Mouse (Mus musculus) kidney, embryonic 14.5 days (tissue): ENCODE measurements at regions not wholly inside any gene's neighbourhood (a gene's known extent, or its start where the extent isn't known, plus 50 kb on each side); places are given as distances from the start of the nearest gene placed in this dataset.
A peak's percentile ranks its signal among the peaks of the same experiment; 100 is the strongest.

Source experiments
- ATAC-seq: fragments of 200-750 bp; cut with Nextera tagmentation; 2 replicates; pipeline ENCODE4 v1.8.0; 2017; ENCODE audit warnings: moderate number of reproducible peaks, mild to moderate bottlenecking, moderate TSS enrichment, moderate library complexity; ENCODE audit not compliant: low FRiP score, low TSS enrichment
- H3K27ac ChIP-seq: fragments of 300-500 bp; sonication (generic); 2 replicates; pipeline ENCODE4 v1.5.1; 2014; ENCODE audit warnings: low read depth, mild to moderate bottlenecking, low read length, moderate library complexity, mixed read lengths
- H3K27me3 ChIP-seq: fragments of 300-500 bp; sonication (generic); 2 replicates; pipeline ENCODE4 v1.6.1; 2014; ENCODE audit warnings: mild to moderate bottlenecking, low read length; ENCODE audit not compliant: control insufficient read depth, insufficient read depth
- H3K36me3 ChIP-seq: fragments of 300-500 bp; sonication (generic); 2 replicates; pipeline ENCODE4 v1.6.1; 2014; ENCODE audit warnings: low read length, mixed read lengths; ENCODE audit not compliant: control insufficient read depth, insufficient read depth
- H3K4me1 ChIP-seq: fragments of 300-500 bp; sonication (generic); 2 replicates; pipeline ENCODE4 v1.6.1; 2014; ENCODE audit warnings: low read length, mixed read lengths; ENCODE audit not compliant: control insufficient read depth, insufficient read depth
- H3K4me2 ChIP-seq: fragments of 300-500 bp; sonication (generic); replicated peaks from 2 replicates; pipeline ENCODE4 v1.6.1; 2014; ENCODE audit warnings: low read depth, mild to moderate bottlenecking, low read length
- H3K4me3 ChIP-seq: fragments of 300-500 bp; sonication (generic); 2 replicates; pipeline ENCODE4 v1.5.1; 2014; ENCODE audit warnings: mild to moderate bottlenecking, low read length
- H3K9ac ChIP-seq: fragments of 300-500 bp; sonication (generic); 2 replicates; pipeline ENCODE4 v1.6.1; 2014; ENCODE audit warnings: low read depth, mild to moderate bottlenecking, low read length, moderate library complexity
- H3K9me3 ChIP-seq: fragments of 300-500 bp; sonication (generic); 2 replicates; pipeline ENCODE4 v1.6.1; 2016; ENCODE audit warnings: low read length; ENCODE audit not compliant: control insufficient read depth
- WGBS: fragments of 180-500 bp; shearing (Covaris S2); extraction: QIAGEN DNeasy Blood & Tissue Kit; methylation state at CpG from one replicate; pipeline ENCODE4 v1.1.7; 2014; 5-methylcytosine and 5-hydroxymethylcytosine counted together

- H3K9ac ChIP-seq: no peak overlapping the region
- ATAC-seq: peak; percentile 67
- H3K9me3 ChIP-seq: no peaks in the 10 kb centered on the region
- H3K4me3 ChIP-seq: peak overlapping the region; percentile 12
- H3K4me1 ChIP-seq: peaks cover 8% of the 10 kb centered on the region; the same call in 1 of the 2 replicates
- no peaks in the 10 kb centered on the region for H3K36me3 ChIP-seq
- WGBS: 3% methylated on average over 8 of the region's 8 CpGs
- peak overlapping the region; percentile 33 for H3K4me2 ChIP-seq
- no peak overlapping the region for H3K27ac ChIP-seq
- H3K27me3 ChIP-seq: no peaks in the 10 kb centered on the region
Measured at GRCm38 (mm10) chr12:77789427-77789826, 404.6 kb upstream of the Gm6657 start.

GRCm38 (mm10) chr12:77789871-77790270 lies 404.2 kb upstream of the Gm6657 start:
- H3K27me3 ChIP-seq: no peaks in the 10 kb centered on the region
- ATAC-seq: no peak
- peak overlapping the region; percentile 33 for H3K4me2 ChIP-seq
- no peaks in the 10 kb centered on the region for H3K9me3 ChIP-seq
- H3K4me3 ChIP-seq: peak overlapping the region; percentile 12
- H3K9ac ChIP-seq: no peak overlapping the region
- 16% methylated on average over 14 of the region's 14 CpGs for WGBS
- H3K4me1 ChIP-seq: peaks cover 8% of the 10 kb centered on the region; the same call in 1 of the 2 replicates
- no peaks in the 10 kb centered on the region for H3K36me3 ChIP-seq
- H3K27ac ChIP-seq: no peak overlapping the region

- no peak overlapping the region for H3K4me3 ChIP-seq
- 57% methylated on average over 13 of the region's 13 CpGs for WGBS
- H3K4me2 ChIP-seq: peak overlapping the region; percentile 8; the same call in 1 of the 2 replicates
- no peaks in the 10 kb centered on the region for H3K9me3 ChIP-seq
- H3K4me1 ChIP-seq: peaks cover 8% of the 10 kb centered on the region; the same call in 1 of the 2 replicates
- ATAC-seq: peak; percentile 67
- H3K27ac ChIP-seq: no peak overlapping the region
- no peaks in the 10 kb centered on the region for H3K36me3 ChIP-seq
- no peaks in the 10 kb centered on the region for H3K27me3 ChIP-seq
- no peak overlapping the region for H3K9ac ChIP-seq
Measured at GRCm38 (mm10) chr12:77790891-77791672, 403.0 kb upstream of the Gm6657 start.

- Histone ChIP-seq H3K9ac (no peak overlapping the region), H3K4me2 (no peak overlapping the region), H3K4me3 (no peak overlapping the region), H3K27me3 (no peaks in the 10 kb centered on the region), H3K4me1 (no peaks in the 10 kb centered on the region), H3K27ac (no peak overlapping the region), H3K9me3 (no peaks in the 10 kb centered on the region), H3K36me3 (no peaks in the 10 kb centered on the region)
- 88% methylated on average over 4 of the region's 4 CpGs for WGBS
- no peak for ATAC-seq
Measured at GRCm38 (mm10) chr12:77798516-77798915, 395.5 kb upstream of the Gm6657 start.

- H3K36me3 ChIP-seq: no peaks in the 10 kb centered on the region
- H3K4me2 ChIP-seq: no peak overlapping the region
- 60% methylated on average over 12 of the region's 12 CpGs for WGBS
- no peak for ATAC-seq
- no peaks in the 10 kb centered on the region for H3K27me3 ChIP-seq
- no peak overlapping the region for H3K27ac ChIP-seq
- H3K9me3 ChIP-seq: no peaks in the 10 kb centered on the region
- H3K4me3 ChIP-seq: no peak overlapping the region
- no peaks in the 10 kb centered on the region for H3K4me1 ChIP-seq
- no peak overlapping the region for H3K9ac ChIP-seq
Measured at GRCm38 (mm10) chr12:77799134-77799770, 394.8 kb upstream of the Gm6657 start.

- no peaks in the 10 kb centered on the region for H3K9me3 ChIP-seq
- ATAC-seq: no peak
- WGBS: 88% methylated on average over 7 of the region's 7 CpGs
Measured at GRCm38 (mm10) chr12:77807674-77808073, 386.4 kb upstream of the Gm6657 start.

GRCm38 (mm10) chr12:77811276-77811675 lies 382.8 kb upstream of the Gm6657 start:
- Histone ChIP-seq H3K9ac (no peak overlapping the region), H3K9me3 (no peaks in the 10 kb centered on the region), H3K4me2 (no peak overlapping the region), H3K27me3 (no peaks in the 10 kb centered on the region), H3K4me1 (no peaks in the 10 kb centered on the region), H3K27ac (no peak overlapping the region), H3K4me3 (no peak overlapping the region), H3K36me3 (no peaks in the 10 kb centered on the region)
- WGBS: 52% methylated on average over 2 of the region's 2 CpGs
- no peak for ATAC-seq

More at GRCm38 (mm10) chr12:77807674-77808073, 386.4 kb upstream of the Gm6657 start:
- H3K27me3 ChIP-seq: no peaks in the 10 kb centered on the region
- no peaks in the 10 kb centered on the region for H3K4me1 ChIP-seq
- H3K9ac ChIP-seq: no peak overlapping the region
- no peaks in the 10 kb centered on the region for H3K36me3 ChIP-seq
- H3K4me3 ChIP-seq: no peak overlapping the region
- H3K4me2 ChIP-seq: no peak overlapping the region
- no peak overlapping the region for H3K27ac ChIP-seq

- H3K9me3 ChIP-seq: no peaks in the 10 kb centered on the region
- 0 out of 2 replicates have a peak, but pooled peaks cover 3% of the 10 kb centered on the region for H3K4me1 ChIP-seq
- no peak overlapping the region for H3K27ac ChIP-seq
- no peaks in the 10 kb centered on the region for H3K36me3 ChIP-seq
- H3K27me3 ChIP-seq: no peaks in the 10 kb centered on the region
- WGBS: 93% methylated on average over 16 of the region's 16 CpGs
- no peak overlapping the region for H3K4me2 ChIP-seq
- ATAC-seq: no peak
- H3K9ac ChIP-seq: no peak overlapping the region
- H3K4me3 ChIP-seq: no peak overlapping the region
Measured at GRCm38 (mm10) chr12:77819456-77819855, 374.6 kb upstream of the Gm6657 start.
